Mouse (Mus musculus) midbrain, embryonic 11.5 days (tissue): ENCODE measurements around the gene Olfr1408. TPM values are rescaled to one million over a fixed set of nuclear protein-coding genes. Genes with fewer than 3 reads are reported as not detected.

Source experiments
- ATAC-seq: fragments of 200-750 bp; cut with Nextera tagmentation; 2 replicates; pipeline ENCODE4 v1.8.0; 2017; ENCODE audit warnings: moderate TSS enrichment, moderate library complexity; ENCODE audit not compliant: low FRiP score
- DNase-seq: peaks from one replicate; pipeline ENCODE4 v3.0.0; 2015; ENCODE audit warnings: low spot score; ENCODE audit errors: missing footprints
- H3K27ac ChIP-seq: fragments of 300-500 bp; sonication (generic); 2 replicates; pipeline ENCODE4 v1.5.1; 2014; ENCODE audit warnings: low read depth, low read length
- H3K27me3 ChIP-seq: fragments of 300-500 bp; sonication (generic); 2 replicates; pipeline ENCODE4 v1.6.1; 2014; ENCODE audit warnings: mild to moderate bottlenecking, low read length, moderate library complexity, mixed read lengths; ENCODE audit not compliant: control insufficient read depth, insufficient read depth
- H3K36me3 ChIP-seq: fragments of 300-500 bp; sonication (generic); 2 replicates; pipeline ENCODE4 v1.6.1; 2014; ENCODE audit warnings: mild to moderate bottlenecking, low read length, moderate library complexity, mixed read lengths; ENCODE audit not compliant: control insufficient read depth, insufficient read depth
- H3K4me1 ChIP-seq: fragments of 300-500 bp; sonication (generic); 2 replicates; pipeline ENCODE4 v1.6.1; 2014; ENCODE audit warnings: low read length; ENCODE audit not compliant: control insufficient read depth, insufficient read depth
- H3K4me2 ChIP-seq: fragments of 300-500 bp; sonication (generic); 2 replicates; pipeline ENCODE4 v1.6.1; 2014; ENCODE audit warnings: mild to moderate bottlenecking, moderate library complexity
- H3K4me3 ChIP-seq: fragments of 300-500 bp; sonication (generic); 2 replicates; pipeline ENCODE4 v1.5.1; 2014; ENCODE audit warnings: low read depth, low read length
- H3K9ac ChIP-seq: fragments of 300-500 bp; sonication (generic); 2 replicates; pipeline ENCODE4 v1.6.1; 2014; ENCODE audit warnings: low read length
- H3K9me3 ChIP-seq: fragments of 300-500 bp; sonication (generic); 2 replicates; pipeline ENCODE4 v1.6.1; 2016; ENCODE audit warnings: low read length; ENCODE audit not compliant: control insufficient read depth
- WGBS: fragments of 180-500 bp; shearing (Covaris S2); extraction: QIAGEN DNeasy Blood & Tissue Kit; methylation state at CpG from one replicate; pipeline ENCODE4 v1.1.7; 2014; 5-methylcytosine and 5-hydroxymethylcytosine counted together
- polyA plus RNA-seq: library from polyadenylated mRNA; unstranded; fragments of >200 nt; fragmentation: Nextera tagmentation; extraction: Ambion mirVana; gene quantifications from 2 replicates; pipeline ENCODE4 v1.2.1, GENCODE M21; 2014

The Olfr1408 gene
- not detected in 2 replicates for polyA plus RNA-seq

DNA sequence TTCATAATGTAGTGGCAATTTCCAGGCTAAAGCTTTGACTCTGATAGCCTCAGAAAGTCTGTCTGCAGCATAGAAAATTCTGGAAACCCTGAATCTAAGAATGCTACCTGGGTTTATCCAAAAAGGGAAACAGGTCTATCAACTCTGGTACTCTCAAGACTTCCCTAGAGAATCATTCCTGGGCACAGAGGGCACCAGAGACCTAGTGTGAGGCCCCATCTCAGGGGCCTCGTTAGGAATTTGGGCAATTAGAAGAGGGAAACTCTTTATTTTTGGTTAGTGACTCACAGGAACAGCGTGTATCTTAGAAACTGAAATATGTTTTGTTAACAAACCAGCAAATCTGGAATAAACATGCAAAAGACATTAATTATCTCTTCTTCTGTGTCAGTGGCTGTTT, at the start of gene Olfr1408:
Olfr1408 (minus strand) TSS at position 101 of the 400 bp plus-strand sequence.
- Histone ChIP-seq H3K9me3 (no peaks in the 10 kb centered on the region), H3K4me3 (no peak within 1 kb of the TSS), H3K4me1 (no peaks in the 10 kb centered on the region), H3K27ac (no peak within 1 kb of the TSS), H3K36me3 (no peaks in the 10 kb centered on the region), H3K27me3 (no peaks in the 10 kb centered on the region), H3K9ac (no peak within 1 kb of the TSS), H3K4me2 (no peak within 1 kb of the TSS)
- ATAC-seq (no peak), DNase-seq (no peak)
- 82% methylated on average over 2 of the region's 2 CpGs for WGBS

GRCm38 (mm10) chr1:173174154-173174842, 37.1 kb upstream of the Olfr1408 start:
- H3K27me3 ChIP-seq = no peaks in the 10 kb centered on the region
- no peak overlapping the region for H3K27ac ChIP-seq
- no peak for DNase-seq
- ATAC-seq = no peak
- H3K4me3 ChIP-seq = no peak overlapping the region
- no peak overlapping the region for H3K4me2 ChIP-seq
- no peak overlapping the region for H3K9ac ChIP-seq
- no peaks in the 10 kb centered on the region for H3K36me3 ChIP-seq
- no peaks in the 10 kb centered on the region for H3K9me3 ChIP-seq
- no peaks in the 10 kb centered on the region for H3K4me1 ChIP-seq

Other genes starting within 250 kb of the Olfr1408 start
- gene Apcs, start 242.3 kb downstream of the Olfr1408 start, polyA plus RNA-seq = not detected in 2 replicates
- gene Olfr16, start 187.0 kb downstream of the Olfr1408 start, polyA plus RNA-seq = not detected in 2 replicates
- gene Olfr1406, start 53.3 kb upstream of the Olfr1408 start, polyA plus RNA-seq = not detected in 2 replicates
- not detected in 2 replicates for gene Olfr218, start 60.4 kb upstream of the Olfr1408 start, polyA plus RNA-seq
- not detected in 2 replicates for gene Olfr1404, start 75.0 kb upstream of the Olfr1408 start, polyA plus RNA-seq
- gene Fcer1a, start 89.8 kb upstream of the Olfr1408 start, polyA plus RNA-seq = not detected in 2 replicates
- not detected in 2 replicates for gene Olfr418, start 128.6 kb upstream of the Olfr1408 start, polyA plus RNA-seq
- gene Mptx2, start 140.4 kb upstream of the Olfr1408 start, polyA plus RNA-seq = not detected in 2 replicates
- gene Ackr1, start 196.4 kb upstream of the Olfr1408 start, polyA plus RNA-seq = 3.5 and 5.4 TPM in 2 replicates
- gene Aim2, start 213.5 kb upstream of the Olfr1408 start, polyA plus RNA-seq = 4.1 and 6.6 TPM in 2 replicates
- 19.4 and 22.9 TPM in 2 replicates for gene Cadm3, start 230.3 kb upstream of the Olfr1408 start, polyA plus RNA-seq